Mouse (Mus musculus): Measurements from ENCODE around the gene Ndufs3.

DNA sequence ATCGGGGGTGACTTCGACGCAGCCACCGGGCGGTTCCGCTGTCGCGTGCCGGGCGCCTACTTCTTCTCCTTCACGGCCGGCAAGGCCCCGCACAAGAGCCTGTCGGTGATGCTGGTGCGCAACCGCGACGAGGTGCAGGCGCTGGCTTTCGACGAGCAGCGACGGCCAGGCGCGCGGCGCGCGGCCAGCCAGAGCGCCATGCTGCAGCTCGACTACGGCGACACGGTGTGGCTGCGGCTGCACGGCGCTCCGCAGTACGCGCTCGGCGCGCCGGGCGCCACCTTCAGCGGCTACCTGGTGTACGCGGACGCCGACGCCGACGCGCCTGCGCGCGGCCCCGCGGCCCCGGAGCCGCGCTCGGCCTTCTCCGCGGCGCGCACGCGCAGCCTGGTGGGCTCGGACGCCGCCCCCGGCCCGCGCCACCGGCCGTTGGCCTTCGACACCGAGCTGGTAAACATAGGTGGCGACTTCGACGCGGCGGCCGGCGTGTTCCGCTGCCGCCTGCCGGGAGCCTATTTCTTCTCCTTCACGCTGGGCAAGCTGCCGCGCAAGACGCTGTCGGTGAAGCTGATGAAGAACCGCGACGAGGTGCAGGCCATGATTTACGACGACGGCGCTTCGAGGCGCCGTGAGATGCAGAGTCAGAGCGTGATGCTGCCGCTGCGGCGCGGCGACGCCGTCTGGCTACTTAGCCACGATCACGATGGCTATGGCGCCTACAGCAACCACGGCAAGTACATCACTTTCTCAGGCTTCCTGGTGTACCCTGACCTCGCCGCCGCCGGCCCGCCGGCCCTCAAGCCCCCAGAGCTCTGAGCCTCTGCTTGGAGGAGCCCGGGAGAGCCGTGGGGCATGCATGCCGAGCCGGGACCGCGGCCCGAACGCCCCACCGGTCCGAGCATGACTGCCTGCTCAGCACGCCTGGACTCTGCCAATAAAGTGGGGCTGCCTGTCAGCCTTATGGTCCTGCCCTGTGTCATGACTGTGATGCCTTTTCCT lies 14.8 kb downstream of the Ndufs3 start:
- no peak for TF ChIP-seq CTCF (IDR thresholded peaks at IDR 0.05; ENCODE audit: low read depth)
- no peak for TF ChIP-seq EP300 (IDR thresholded peaks at IDR 0.05; ENCODE audit: low read depth)

Data from liver, postnatal 0 days (tissue).